Mouse (Mus musculus) T-helper 1 cell (primary cell): ENCODE measurements at regions not wholly inside any gene's neighbourhood (a gene's known extent, or its start where the extent isn't known, plus 50 kb on each side); places are given as distances from the start of the nearest gene placed in this dataset.

Source experiments
- in situ Hi-C: fragments of 300-600 bp; cut with MboI, MseI; formaldehyde crosslinking; loops from one replicate; pipeline ENCODE4 v1.15.1; 2025; ENCODE audit warnings: high pct_unique_total_duplicates

- in situ Hi-C loops = loop anchor here (10.0 kb wide), 1 partner anchor 213 kb away; no protein-coding TSS in a partner anchor
Measured at GRCm38 (mm10) chr12:109272101-109272500, 180.5 kb upstream of the Dlk1 start.

- in situ Hi-C loops = loop anchor here (10.0 kb wide), 1 partner anchor 1070 kb away; no protein-coding TSS in a partner anchor
Measured at GRCm38 (mm10) chr12:109314850-109315249, 137.8 kb upstream of the Dlk1 start.

GRCm38 (mm10) chr12:109325986-109326385 lies 126.6 kb upstream of the Dlk1 start:
- in situ Hi-C loops = no loop called here

GRCm38 (mm10) chr12:109371327-109371726 lies 81.3 kb upstream of the Dlk1 start:
- in situ Hi-C loops = no loop called here

GRCm38 (mm10) chr12:109385794-109386193 lies 66.8 kb upstream of the Dlk1 start:
- in situ Hi-C loops = no loop called here

- in situ Hi-C loops = no loop called here
Measured at GRCm38 (mm10) chr12:109388791-109389190, 63.8 kb upstream of the Dlk1 start.

- in situ Hi-C loops = loop anchor here (5.0 to 10.0 kb wide), 2 partner anchors 366 to 483 kb away; no protein-coding TSS in a partner anchor
Measured at GRCm38 (mm10) chr12:109390388-109390920, 62.2 kb upstream of the Dlk1 start.

GRCm38 (mm10) chr12:109390978-109391377 lies 61.6 kb upstream of the Dlk1 start:
- in situ Hi-C loops = loop anchor here (5.0 to 10.0 kb wide), 2 partner anchors 366 to 484 kb away; no protein-coding TSS in a partner anchor

- in situ Hi-C loops = loop anchor here (5.0 to 10.0 kb wide), 2 partner anchors 369 to 486 kb away; no protein-coding TSS in a partner anchor
Measured at GRCm38 (mm10) chr12:109393326-109393725, 59.3 kb upstream of the Dlk1 start.

- in situ Hi-C loops = loop anchor here (5.0 to 10.0 kb wide), 2 partner anchors 369 to 486 kb away; no protein-coding TSS in a partner anchor
Measured at GRCm38 (mm10) chr12:109393795-109394194, 58.8 kb upstream of the Dlk1 start.

- in situ Hi-C loops = loop anchor here (5.0 to 10.0 kb wide), 2 partner anchors 370 to 487 kb away; no protein-coding TSS in a partner anchor
Measured at GRCm38 (mm10) chr12:109394396-109394795, 58.2 kb upstream of the Dlk1 start.

GRCm38 (mm10) chr12:109396614-109397013 lies 56.0 kb upstream of the Dlk1 start:
- in situ Hi-C loops = loop anchor here (10.0 kb wide), 1 partner anchor 372 kb away; no protein-coding TSS in a partner anchor

GRCm38 (mm10) chr12:109397175-109398058 lies 55.2 kb upstream of the Dlk1 start:
- in situ Hi-C loops = loop anchor here (10.0 kb wide), 1 partner anchor 373 kb away; no protein-coding TSS in a partner anchor

GRCm38 (mm10) chr12:109398473-109398872 lies 54.1 kb upstream of the Dlk1 start:
- in situ Hi-C loops = loop anchor here (10.0 kb wide), 1 partner anchor 374 kb away; no protein-coding TSS in a partner anchor

- in situ Hi-C loops = loop anchor here (10.0 kb wide), 1 partner anchor 374 kb away; no protein-coding TSS in a partner anchor
Measured at GRCm38 (mm10) chr12:109398951-109399350, 53.7 kb upstream of the Dlk1 start.

GRCm38 (mm10) chr12:109399591-109399990 lies 53.0 kb upstream of the Dlk1 start:
- in situ Hi-C loops = loop anchor here (10.0 kb wide), 1 partner anchor 375 kb away; no protein-coding TSS in a partner anchor

- in situ Hi-C loops = no loop called here
Measured at GRCm38 (mm10) chr12:109400041-109400440, 52.6 kb upstream of the Dlk1 start.

GRCm38 (mm10) chr12:109400936-109401586 lies 51.6 kb upstream of the Dlk1 start:
- in situ Hi-C loops = no loop called here

- in situ Hi-C loops = no loop called here
Measured at GRCm38 (mm10) chr12:109401696-109402095, 50.9 kb upstream of the Dlk1 start.

- in situ Hi-C loops = no loop called here
Measured at GRCm38 (mm10) chr12:109402226-109402625, 50.4 kb upstream of the Dlk1 start.
